Mouse (Mus musculus) right cerebral cortex, adult 2 months (tissue): ENCODE results near the gene Sct.
"Not testable (repeated sequence)": the region's sequence is repeated elsewhere in the genome, so short reads cannot be mapped to it uniquely, and the experiment has no call there.

Source experiments
- DNase-seq, 2 experiments: peaks; one replicate each; pipeline ENCODE4 v3.0.0; 2021 to 2022; ENCODE audit warnings: low spot score in 2 of 2

Gene Sct

GRCm38 (mm10) chr7:141291921-141292582 is 13.1 kb upstream of the Sct start, which contains the start of gene Drd4:
Drd4 (plus strand) TSS chr7:141292006.
- peak; percentile 32 to 34 for DNase-seq

GRCm38 (mm10) chr7:141288042-141288441 is 9.1 kb upstream of the Sct start:
- DNase-seq = no peak

- no peak for DNase-seq
These were observed 3.8 kb upstream of the Sct start for GRCm38 (mm10) chr7:141282756-141283155.

GRCm38 (mm10) chr7:141281442-141281841 is 2.5 kb upstream of the Sct start:
- no peak for DNase-seq

GRCm38 (mm10) chr7:141277701-141278678 is 943 bp downstream of the Sct start:
- DNase-seq = no peak

GRCm38 (mm10) chr7:141276546-141276945 is 2.4 kb downstream of the Sct start, which contains the start of gene Cdhr5:
Cdhr5 (minus strand) TSS chr7:141276786.
- no peak for DNase-seq

GRCm38 (mm10) chr7:141275356-141275755 is 3.6 kb downstream of the Sct start:
- DNase-seq = no peak

- DNase-seq = no peak
These were observed 8.3 kb downstream of the Sct start for GRCm38 (mm10) chr7:141270631-141271030.

GRCm38 (mm10) chr7:141269273-141269545 is 9.7 kb downstream of the Sct start:
- no peak for DNase-seq

GRCm38 (mm10) chr7:141268466-141269272 is 10.3 kb downstream of the Sct start:
- DNase-seq = no peak

GRCm38 (mm10) chr7:141265739-141266561 is 13.0 kb downstream of the Sct start, which contains the start of gene Irf7:
Irf7 (minus strand) TSS chr7:141266481.
- peak in 1 of 2 experiments; percentile 26 for DNase-seq

- no peak for DNase-seq
These were observed 13.6 kb downstream of the Sct start for GRCm38 (mm10) chr7:141265411-141265738.

GRCm38 (mm10) chr7:141264761-141265410 is 14.0 kb downstream of the Sct start:
- DNase-seq = no peak

- no peak for DNase-seq
These were observed 14.8 kb downstream of the Sct start for GRCm38 (mm10) chr7:141264041-141264700.

- DNase-seq = no peak
These were observed 15.3 kb downstream of the Sct start for GRCm38 (mm10) chr7:141263640-141264039.

- no peak for DNase-seq
These were observed 17.5 kb downstream of the Sct start for GRCm38 (mm10) chr7:141261480-141261879.

- DNase-seq = no peak
These were observed 22.8 kb downstream of the Sct start for GRCm38 (mm10) chr7:141256159-141256558.

- not testable (repeated sequence) for DNase-seq
These were observed 28.4 kb downstream of the Sct start for GRCm38 (mm10) chr7:141250486-141250885.

- no peak for DNase-seq
These were observed 47.4 kb downstream of the Sct start for GRCm38 (mm10) chr7:141231551-141231950.

- no peak for DNase-seq
These were observed 47.8 kb downstream of the Sct start for GRCm38 (mm10) chr7:141231111-141231510.
